Mouse (Mus musculus) activated CD4-positive, CD25-positive, alpha-beta regulatory T cell, adult 9 weeks (primary cell): ENCODE results near the gene Frmd3. TPM values are rescaled to one million over a fixed set of nuclear protein-coding genes. Genes with fewer than 3 reads are reported as not detected.

ENCODE experiments used
- polyA plus RNA-seq: library from polyadenylated mRNA; unstranded; fragments of 100-300 nt; shearing (Covaris generic); gene quantifications from one replicate; pipeline ENCODE4 v1.2.1, GENCODE M21; 2017

Frmd3 gene
- polyA plus RNA-seq: not detected

GRCm38 (mm10) chr4:74013211-74014047 lies at the start of gene Frmd3:
Gene Frmd3 (plus strand): TSS chr4:74013442.

DNA sequence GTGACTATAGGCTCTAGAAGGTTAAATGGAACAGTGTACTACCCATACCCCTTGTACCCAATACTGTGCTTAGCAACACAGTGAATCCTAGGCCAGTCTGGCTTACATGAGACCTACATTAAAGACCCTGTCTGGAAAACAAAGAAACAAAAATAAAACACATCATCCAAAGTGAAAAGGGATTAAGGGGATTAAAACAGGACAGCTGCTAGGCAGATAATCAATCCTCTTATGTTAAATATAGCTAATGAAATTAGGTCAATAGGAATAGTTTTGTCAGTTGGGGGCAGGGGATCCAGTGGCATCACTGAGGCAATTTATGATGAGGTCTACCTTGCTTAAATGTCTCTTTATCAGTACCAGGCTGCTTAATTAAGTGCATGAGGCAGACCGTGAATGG lies 228.9 kb downstream of the Frmd3 start, which contains the start of gene Kdm4c:
Gene Kdm4c, plus strand, starts transcription at position 322 of the 400 bp plus-strand sequence.

Other genes starting within 250 kb of the Frmd3 start
- gene Rasef, start 222.4 kb upstream of the Frmd3 start, polyA plus RNA-seq: not detected
- gene Gm11758, start 137.2 kb upstream of the Frmd3 start, polyA plus RNA-seq: not detected
- gene Gm11757, start 122.3 kb upstream of the Frmd3 start, polyA plus RNA-seq: not detected
- not detected for gene Gm13871, start 107.5 kb upstream of the Frmd3 start, polyA plus RNA-seq
- gene Gm11756, start 92.7 kb upstream of the Frmd3 start, polyA plus RNA-seq: not detected
- not detected for gene 2310002L09Rik, start 62.6 kb upstream of the Frmd3 start, polyA plus RNA-seq
- 45.3 TPM for gene Kdm4c, start 229.1 kb downstream of the Frmd3 start, polyA plus RNA-seq